Mouse (Mus musculus) heart, adult 2 months (tissue): ENCODE measurements around the gene Ccdc150. TPM values are rescaled to one million over a fixed set of nuclear protein-coding genes. Genes with fewer than 3 reads are reported as not detected.

Experiments
- DNase-seq, 2 experiments: peaks; one replicate each; pipeline ENCODE4 v3.0.0; 2021
- H3K27ac ChIP-seq: fragments of 200-600 bp; 2 replicates; pipeline ENCODE4 v1.8.1; 2022
- H3K27me3 ChIP-seq: fragments of 200-500 bp; 2 replicates; pipeline ENCODE4 v1.6.1; 2012; ENCODE audit warnings: mild to moderate bottlenecking, low read length, inconsistent platforms, mixed read lengths; ENCODE audit not compliant: control insufficient read depth, insufficient read depth
- H3K36me3 ChIP-seq: fragments of 200-500 bp; 2 replicates; pipeline ENCODE4 v1.6.1; 2012; ENCODE audit warnings: low read length, inconsistent platforms; ENCODE audit not compliant: control insufficient read depth, insufficient read depth
- H3K4me1 ChIP-seq: fragments of 200-500 bp; 2 replicates; pipeline ENCODE4 v1.6.1; 2011; ENCODE audit warnings: low read length; ENCODE audit not compliant: control insufficient read depth, insufficient read depth
- H3K4me3 ChIP-seq: fragments of 200-600 bp; 2 replicates; pipeline ENCODE4 v1.8.1; 2022
- H3K79me2 ChIP-seq: fragments of 200-500 bp; replicated peaks from 2 replicates; pipeline ENCODE4 v1.6.1; 2012; ENCODE audit warnings: mild to moderate bottlenecking, inconsistent platforms, low read length, moderate library complexity, mixed read lengths; ENCODE audit not compliant: control insufficient read depth, insufficient read depth
- H3K9ac ChIP-seq: fragments of 200-500 bp; 2 replicates; pipeline ENCODE4 v1.6.1; 2012; ENCODE audit warnings: low read depth, mild to moderate bottlenecking, control low read depth, inconsistent platforms, low read length, mixed read lengths
- CTCF ChIP-seq: fragments of 200-600 bp; IDR thresholded peaks from 2 replicates; pipeline ENCODE4 v1.8.1; 2022; ENCODE audit warnings: antibody characterized with exemption, mild to moderate bottlenecking, moderate library complexity
- EP300 ChIP-seq: fragments of 200-500 bp; IDR thresholded peaks from 2 replicates; pipeline ENCODE4 v1.6.1; 2011; ENCODE audit warnings: low read depth, low read length, control low read depth; ENCODE audit not compliant: insufficient read depth
- POLR2A ChIP-seq: fragments of 200-500 bp; IDR thresholded peaks from 2 replicates; pipeline ENCODE4 v1.6.1; 2011; ENCODE audit warnings: mild to moderate bottlenecking, low read depth, low read length, control low read depth; ENCODE audit not compliant: insufficient read depth
- WGBS: fragments of 180-500 bp; shearing (Covaris S2); methylation state at CpG from one replicate; pipeline ENCODE4 v1.1.7; 2018; 5-methylcytosine and 5-hydroxymethylcytosine counted together
- intact Hi-C: fragments of 180-260 bp; cut with DNase I; formaldehyde crosslinking; loops from one replicate; pipeline ENCODE4 v1.15.1; 2025
- polyA plus RNA-seq: library from polyadenylated mRNA; depleted of rRNA; stranded (reverse); fragments of >200 nt; gene quantifications from 2 replicates; pipeline ENCODE4 v1.2.3, GENCODE M21; 2012; rRNA removed
- total RNA-seq, 2 experiments: library from RNA; stranded (reverse); gene quantifications; 2 replicates each; pipeline ENCODE4 v1.2.3; 2021

Gene Ccdc150
- total and polyA plus RNA-seq, 3 experiments: 0.11 to 0.26 (median 0.18) TPM

DNA sequence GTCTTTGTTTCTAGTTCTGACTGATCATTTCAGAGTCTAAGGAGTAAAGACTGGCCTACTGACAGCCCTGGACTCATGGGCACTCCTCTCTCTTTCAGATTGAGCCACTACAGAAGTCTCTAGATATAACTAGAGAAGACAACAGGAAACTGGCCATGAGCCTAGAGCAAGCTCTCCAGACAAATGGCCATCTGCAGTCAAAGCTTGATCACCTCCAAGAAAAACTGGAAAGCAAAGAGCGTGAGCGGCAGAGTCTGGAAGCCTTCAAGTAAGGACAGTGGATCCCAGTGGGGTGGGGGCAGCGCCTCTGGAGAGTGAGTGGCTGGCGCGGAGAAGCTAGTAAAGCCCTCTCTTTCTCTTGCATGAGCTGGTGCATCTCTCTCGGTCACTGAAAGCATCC is 106.1 kb downstream of the Ccdc150 start:
- Histone ChIP-seq H3K4me1 (no peaks in the 10 kb centered on the region), H3K9ac (no peak overlapping the region), H3K27ac (no peak overlapping the region), H3K27me3 (no peaks in the 10 kb centered on the region), H3K79me2 (no peaks in the 10 kb centered on the region), H3K36me3 (no peaks in the 10 kb centered on the region), H3K4me3 (no peak overlapping the region)
- 70% methylated on average over 6 of the region's 6 CpGs for WGBS
- intact Hi-C loops: no loop called here
- DNase-seq: no peak
- no peak for TF ChIP-seq EP300
- TF ChIP-seq POLR2A: no peak
- no peak for TF ChIP-seq CTCF

DNA sequence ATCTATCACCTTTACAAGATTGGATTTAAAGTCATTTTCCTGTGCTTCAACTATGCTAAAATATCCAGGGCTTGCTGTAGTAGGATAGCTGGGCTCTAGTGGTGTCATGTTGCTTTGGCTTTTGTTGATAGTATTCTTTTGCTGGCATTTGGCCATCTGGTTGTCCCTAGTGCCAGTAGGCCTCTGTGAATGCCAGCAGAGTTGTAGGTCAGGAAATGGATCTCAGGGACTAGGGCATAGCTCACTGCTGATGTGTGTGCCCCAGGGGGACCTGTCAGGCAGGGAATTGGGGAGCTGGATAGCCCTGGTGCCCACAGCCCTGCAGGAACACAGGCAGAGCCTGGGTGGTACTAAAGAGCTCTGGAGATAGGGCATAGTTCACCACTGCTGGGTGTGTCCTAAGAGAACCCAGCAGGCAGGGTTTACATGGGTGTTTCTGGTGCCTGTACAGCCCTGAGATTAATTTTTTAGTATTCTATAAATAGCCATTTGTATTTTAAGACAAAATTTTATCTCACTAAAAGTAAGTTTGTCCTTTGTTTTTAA is 127.1 kb downstream of the Ccdc150 start:
- Histone ChIP-seq H3K27ac (no peak overlapping the region), H3K36me3 (no peaks in the 10 kb centered on the region), H3K27me3 (no peaks in the 10 kb centered on the region), H3K9ac (no peak overlapping the region), H3K79me2 (no peaks in the 10 kb centered on the region), H3K4me1 (peaks cover 2% of the 10 kb centered on the region; the same call in 1 of the 2 replicates), H3K4me3 (no peak overlapping the region)
- TF ChIP-seq POLR2A (no peak), CTCF (no peak), EP300 (no peak)
- intact Hi-C loops: no loop called here
- DNase-seq: peak; percentile 23 to 44

DNA sequence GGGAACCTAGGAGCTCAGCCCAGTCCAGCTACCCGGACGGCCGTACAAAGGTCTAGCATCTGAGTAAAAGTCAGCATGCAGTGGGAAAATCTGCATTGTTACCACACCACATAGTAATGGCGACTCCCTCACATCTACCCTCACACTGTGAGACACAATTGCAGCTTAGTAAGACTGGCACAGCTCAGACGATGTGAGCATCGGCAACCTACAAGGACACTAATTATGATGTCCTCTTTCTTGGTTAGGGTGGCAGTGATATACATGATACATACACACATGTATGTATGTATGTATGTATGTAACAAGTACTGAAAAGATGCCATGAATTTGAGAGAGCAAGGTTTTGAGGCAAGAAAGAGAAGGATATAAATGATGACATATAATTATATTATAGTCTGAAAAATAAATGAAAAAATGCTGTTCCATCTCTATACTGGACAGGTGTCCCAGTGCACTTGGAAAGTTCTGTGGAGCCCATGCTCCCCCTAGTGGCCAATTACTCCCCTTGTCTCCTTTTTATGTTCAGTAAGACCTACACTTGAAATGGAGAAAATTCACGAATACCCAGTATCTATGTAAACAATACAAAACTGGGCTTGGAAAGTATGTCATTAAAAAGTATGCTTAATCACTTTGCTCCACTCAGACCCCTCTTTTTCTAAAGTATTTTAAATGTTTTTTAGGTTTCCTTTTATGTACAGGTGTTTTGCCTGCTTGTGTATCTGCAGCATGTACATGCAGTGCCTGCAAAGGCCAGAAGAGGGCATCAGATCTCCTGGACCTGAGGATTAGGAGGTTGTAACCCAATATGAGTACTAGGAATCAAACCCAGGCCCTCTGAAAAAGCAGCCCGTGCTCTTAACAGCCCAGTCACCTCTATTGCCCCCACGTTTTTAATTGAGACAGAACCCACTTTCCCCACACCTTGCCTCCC is 130.8 kb downstream of the Ccdc150 start:
- no peaks in the 10 kb centered on the region for H3K79me2 ChIP-seq
- H3K4me1 ChIP-seq: peaks cover 2% of the 10 kb centered on the region; the same call in 1 of the 2 replicates
- intact Hi-C loops: loop anchor here (1.0 to 5.0 kb wide), 3 partner anchors 344 to 664 kb away; no protein-coding TSS in a partner anchor
- H3K27ac ChIP-seq: no peak overlapping the region
- peak; percentile 29 to 51 for DNase-seq
- peak; percentile 89 for TF ChIP-seq CTCF
- TF ChIP-seq EP300: no peak
- no peak for TF ChIP-seq POLR2A
- no peaks in the 10 kb centered on the region for H3K36me3 ChIP-seq
- H3K4me3 ChIP-seq: no peak overlapping the region
- no peaks in the 10 kb centered on the region for H3K27me3 ChIP-seq
- no peak overlapping the region for H3K9ac ChIP-seq
- 85% methylated on average over 9 of the region's 9 CpGs for WGBS

DNA sequence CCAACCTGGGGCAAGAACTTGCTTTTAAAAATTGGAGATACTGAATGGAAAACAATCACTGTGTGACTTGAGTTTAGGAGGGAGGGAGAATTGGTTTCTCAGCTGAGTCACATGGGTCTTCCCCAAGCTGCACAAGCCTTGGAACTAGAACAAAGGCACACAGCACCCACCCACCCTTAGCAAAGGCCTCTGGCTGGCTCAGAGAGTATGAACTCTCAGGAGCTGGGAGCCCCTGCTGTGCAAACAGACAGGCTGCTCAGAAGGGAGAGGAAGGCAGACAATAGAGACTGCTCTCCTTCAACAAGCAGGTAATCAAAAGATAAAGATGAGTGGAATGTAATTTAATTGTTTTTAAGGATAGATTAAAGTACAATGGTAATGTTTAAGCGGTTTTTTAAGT is 133.7 kb downstream of the Ccdc150 start:
- Histone ChIP-seq H3K79me2 (no peaks in the 10 kb centered on the region), H3K9ac (no peak overlapping the region), H3K4me3 (no peak overlapping the region), H3K27me3 (no peaks in the 10 kb centered on the region), H3K4me1 (no peaks in the 10 kb centered on the region), H3K27ac (no peak overlapping the region), H3K36me3 (no peaks in the 10 kb centered on the region)
- intact Hi-C loops: loop anchor here (5.0 kb wide), 2 partner anchors 347 to 667 kb away; no protein-coding TSS in a partner anchor
- WGBS: 53% methylated on average over 1 of the region's 1 CpGs
- no peak for DNase-seq
- no peak for TF ChIP-seq POLR2A

DNA sequence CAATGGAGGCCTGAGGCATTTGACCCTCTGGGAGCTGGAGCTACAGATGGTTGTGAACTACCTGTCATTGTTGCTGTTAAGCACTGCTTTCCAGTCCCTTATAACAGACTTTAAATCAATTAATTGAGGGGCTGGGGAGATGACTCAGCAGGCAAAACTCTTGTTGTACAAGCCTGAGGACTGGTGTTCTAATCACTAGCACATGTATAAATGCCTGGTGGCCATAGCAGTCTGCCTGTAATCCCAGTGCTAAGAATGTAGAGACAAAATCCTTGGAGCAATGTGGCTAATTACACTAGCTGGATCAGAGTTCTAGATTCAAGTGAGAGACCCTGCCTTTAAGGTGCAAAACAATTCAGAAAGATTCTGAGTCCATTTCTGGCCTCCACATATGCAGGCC is 152.3 kb downstream of the Ccdc150 start:
- intact Hi-C loops: no loop called here
- Histone ChIP-seq H3K9ac (no peak overlapping the region), H3K4me3 (no peak overlapping the region), H3K36me3 (peaks cover 10% of the 10 kb centered on the region), H3K27ac (no peak overlapping the region), H3K27me3 (no peaks in the 10 kb centered on the region), H3K4me1 (no peaks in the 10 kb centered on the region; the same call in 1 of the 2 replicates), H3K79me2 (no peaks in the 10 kb centered on the region)
- no peak for TF ChIP-seq POLR2A
- TF ChIP-seq CTCF: no peak
- no peak for TF ChIP-seq EP300
- no peak for DNase-seq

Other genes starting within 250 kb of the Ccdc150 start
- 10 to 100 TPM; 11.9 to 18.8 TPM for gene Hecw2, start 55.5 kb upstream of the Ccdc150 start, total RNA-seq
- 1.6 and 3.0 TPM in 2 replicates for gene Hecw2, start 55.5 kb upstream of the Ccdc150 start, polyA plus RNA-seq
- 10 to 100 TPM; 11.3 to 13.8 TPM for gene Gtf3c3, start 188.3 kb downstream of the Ccdc150 start, total RNA-seq
- gene Gtf3c3, start 188.3 kb downstream of the Ccdc150 start, polyA plus RNA-seq: 4.0 and 7.5 TPM in 2 replicates